Mouse (Mus musculus) bone marrow macrophage, adult 2 months (primary cell): ENCODE measurements around the gene Igsf3.

ENCODE experiments used
- CTCF ChIP-seq: IDR thresholded peaks from 2 replicates; pipeline ENCODE4 v1.5.1; 2012; ENCODE audit warnings: low read depth, mild to moderate bottlenecking, low read length, moderate library complexity
- POLR2A ChIP-seq: IDR thresholded peaks from 2 replicates; pipeline ENCODE4 v1.6.1; 2012; ENCODE audit warnings: mild to moderate bottlenecking, low read depth, low read length, borderline replicate concordance

GRCm38 (mm10) chr3:101469675-101470074, 92.8 kb downstream of the Igsf3 start:
- TF ChIP-seq POLR2A (no peak), CTCF (no peak)
